Mouse (Mus musculus) frontal cortex, postnatal 10 days (tissue): ENCODE measurements around the gene Fam76a.
"Not testable (repeated sequence)": the region's sequence is repeated elsewhere in the genome, so short reads cannot be mapped to it uniquely, and the experiment has no call there.

Experiments
- DNase-seq, 2 experiments: peaks; one replicate each; pipeline ENCODE4 v3.0.0; 2022; ENCODE audit warnings: low spot score in 2 of 2, mixed read lengths in 1 of 2

The Fam76a gene

GRCm38 (mm10) chr4:132944776-132945175, 22.4 kb upstream of the Fam76a start:
- no peak for DNase-seq

DNA sequence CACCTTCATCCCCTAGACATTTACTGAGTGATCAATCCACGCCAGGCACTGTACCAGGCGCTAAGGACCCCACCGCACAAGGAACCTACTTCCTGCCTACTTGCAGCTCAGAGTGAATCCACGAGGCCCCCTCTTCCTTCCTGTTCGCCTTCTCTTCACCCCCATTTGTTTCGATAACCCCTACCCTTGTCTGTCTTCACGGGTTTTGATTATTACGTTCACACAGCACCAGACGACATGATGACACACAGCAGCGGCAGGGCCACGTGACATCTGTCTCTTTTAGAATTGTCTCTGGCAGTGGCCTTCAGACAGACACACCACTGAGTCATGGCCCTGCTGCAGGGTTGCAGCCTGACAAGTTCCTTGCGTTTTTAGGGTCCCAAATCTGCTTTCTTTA, 21.7 kb upstream of the Fam76a start:
- no peak for DNase-seq

DNA sequence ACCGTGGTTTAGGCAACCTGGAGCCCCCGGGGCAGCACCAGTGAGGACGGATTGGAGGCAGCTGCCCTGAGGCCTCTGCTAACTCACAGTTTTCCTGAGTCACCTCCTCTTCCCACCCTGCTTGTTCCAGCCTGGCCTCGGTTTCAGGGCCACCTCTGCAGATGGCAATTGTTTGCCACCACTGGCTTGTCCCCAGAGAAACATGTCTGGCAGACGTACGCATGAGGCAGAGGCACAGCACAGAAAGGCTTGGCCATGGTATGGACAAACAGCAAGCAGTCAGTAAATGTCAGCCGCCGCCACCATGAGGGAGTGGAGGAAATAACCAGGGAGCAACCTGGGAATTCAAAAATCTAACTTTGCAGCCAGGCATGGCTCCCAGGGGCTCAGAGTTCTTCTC, 20.7 kb upstream of the Fam76a start:
- no peak for DNase-seq

DNA sequence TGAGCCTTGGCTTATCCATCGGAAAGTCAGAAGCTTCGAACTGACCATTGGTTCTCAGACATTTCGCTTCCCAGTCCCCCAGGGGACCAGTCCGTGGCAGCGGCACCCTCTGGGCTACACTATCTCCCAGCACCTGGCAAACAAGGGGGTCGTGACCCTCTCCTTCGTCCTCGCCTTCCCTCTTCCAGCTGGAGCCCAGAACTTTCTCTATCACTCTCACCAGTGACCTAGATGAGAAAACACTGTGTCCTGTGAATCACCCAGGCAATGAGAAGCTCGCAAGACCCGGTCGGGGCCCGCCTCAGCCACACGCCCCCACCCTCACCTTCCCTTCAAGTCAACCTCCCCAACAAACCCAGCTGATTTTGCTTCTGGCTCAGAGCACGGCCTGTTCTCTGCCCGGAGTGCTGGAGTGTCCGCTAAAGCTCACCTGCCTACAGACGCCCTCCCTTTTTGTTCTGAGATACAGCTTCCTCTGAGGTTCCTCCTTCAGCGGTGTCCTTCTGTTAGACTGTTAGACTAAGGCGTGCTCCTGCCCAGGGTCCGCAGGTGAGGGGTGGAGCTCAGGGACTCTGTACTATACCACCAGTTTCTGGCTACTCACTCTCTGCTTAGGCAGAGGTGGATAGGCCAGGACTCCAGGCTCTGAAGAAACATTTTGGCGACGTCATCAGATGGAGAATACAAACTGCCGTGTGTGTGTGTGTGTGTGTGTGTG, 18.8 kb upstream of the Fam76a start:
- DNase-seq, result no peak

GRCm38 (mm10) chr4:132939421-132940127, 17.2 kb upstream of the Fam76a start:
- peak in 1 of 2 experiments; percentile 45 for DNase-seq

DNA sequence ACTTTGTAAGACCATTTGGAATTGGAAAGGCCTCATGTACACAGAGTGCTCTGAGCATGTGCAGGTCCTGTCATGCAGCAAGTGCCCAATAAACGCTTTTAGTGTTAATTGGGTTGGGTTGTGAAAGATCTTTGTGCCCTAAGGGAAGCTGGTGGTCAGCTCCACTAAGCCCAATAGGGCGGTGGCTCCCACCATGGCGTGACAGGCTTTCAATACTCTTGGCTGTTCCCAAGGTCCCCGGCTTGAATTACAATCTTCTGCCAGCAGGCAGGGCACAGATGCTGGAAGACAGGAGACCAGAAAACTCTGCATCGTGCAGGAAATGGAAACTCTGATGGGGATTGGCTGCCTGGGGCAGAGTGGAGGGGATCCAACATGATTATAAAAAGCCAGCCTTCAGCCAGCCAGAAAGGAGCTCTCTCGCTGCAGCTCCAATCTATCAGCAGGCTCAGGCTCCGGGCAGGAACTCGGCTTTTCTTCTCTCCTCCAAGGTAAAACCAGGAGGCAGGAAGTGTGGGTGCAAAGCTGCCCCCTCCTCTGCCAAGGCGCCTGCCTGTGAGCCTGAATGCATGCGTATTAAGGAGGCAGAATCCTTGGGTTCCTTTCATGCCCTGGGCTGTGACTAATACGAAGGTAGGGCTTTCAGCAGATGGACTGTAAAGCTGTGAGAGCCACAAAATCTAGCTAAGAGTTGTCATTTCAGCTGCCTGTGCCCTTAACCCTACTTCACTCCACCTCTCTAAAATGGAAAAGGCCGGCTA, 16.0 kb upstream of the Fam76a start:
- peak; percentile 66 to 70 for DNase-seq

DNA sequence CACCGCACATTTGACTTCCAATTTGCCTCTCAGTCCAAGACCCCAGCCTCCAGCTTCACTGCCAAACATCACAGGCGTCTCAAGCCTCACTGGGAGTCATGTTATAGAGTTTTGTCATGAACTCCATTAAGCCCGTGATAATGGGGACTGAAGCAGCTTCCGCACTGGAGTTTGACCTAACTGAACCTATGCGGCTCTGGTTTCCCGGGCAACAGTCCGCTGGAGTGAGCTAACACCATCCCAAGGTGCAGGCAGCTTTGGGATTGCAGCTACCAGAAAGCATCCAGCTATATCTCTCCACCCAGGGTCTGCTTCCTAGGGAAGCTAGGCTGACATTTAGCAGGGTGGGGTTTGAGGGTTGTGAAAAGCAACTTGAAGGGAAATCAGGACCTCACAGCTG, 12.3 kb upstream of the Fam76a start:
- DNase-seq, result no peak

- DNase-seq, result no peak
Measured at GRCm38 (mm10) chr4:132932752-132933404, 10.5 kb upstream of the Fam76a start.

- no peak for DNase-seq
Measured at GRCm38 (mm10) chr4:132930784-132931183, 8.4 kb upstream of the Fam76a start.

DNA sequence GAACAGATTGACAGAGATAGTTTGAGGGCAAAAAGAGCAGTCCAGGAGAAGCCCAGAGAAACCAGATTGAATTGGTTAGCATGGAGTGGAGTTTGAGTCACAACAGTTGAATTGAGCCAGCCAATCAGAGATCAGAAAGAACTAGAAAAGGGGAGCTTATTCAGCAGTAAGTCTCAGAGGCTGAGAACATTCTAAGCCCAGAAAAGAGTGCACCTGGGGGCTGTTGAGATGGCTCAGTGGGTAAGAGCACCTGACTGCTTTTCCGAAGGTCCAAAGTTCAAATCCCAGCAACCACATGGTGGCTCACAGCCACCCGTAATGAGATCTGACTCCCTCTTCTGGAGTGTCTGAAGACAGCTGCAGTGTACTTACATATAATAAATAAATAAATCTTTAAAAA, 4.2 kb upstream of the Fam76a start:
- not testable (repeated sequence) for DNase-seq

- DNase-seq, result no peak
Measured at GRCm38 (mm10) chr4:132922061-132922530, 262 bp downstream of the Fam76a start.

GRCm38 (mm10) chr4:132921488-132921887, 870 bp downstream of the Fam76a start:
- DNase-seq, result no peak

DNA sequence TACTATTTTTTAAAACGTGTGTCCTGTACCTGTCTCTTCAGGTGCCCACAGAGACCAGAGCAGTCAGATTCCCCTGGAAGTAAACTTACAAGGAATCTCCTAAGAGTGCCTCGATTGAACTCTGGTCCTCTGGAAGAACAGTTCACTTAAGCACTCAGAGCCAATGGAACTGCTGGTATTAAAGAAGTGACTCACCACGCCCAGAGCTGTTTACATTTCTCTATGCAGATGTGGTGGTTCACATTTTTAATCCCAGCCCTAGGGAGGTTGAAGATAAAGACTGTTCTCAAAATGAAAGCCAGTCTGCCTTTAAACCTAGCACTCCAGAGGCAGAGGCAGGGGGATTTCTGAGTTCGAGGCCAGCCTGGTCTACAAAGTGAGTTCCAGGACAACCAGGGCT, 2.2 kb downstream of the Fam76a start:
- no peak for DNase-seq

- not testable (repeated sequence) for DNase-seq
Measured at GRCm38 (mm10) chr4:132918493-132918892, 3.9 kb downstream of the Fam76a start.

DNA sequence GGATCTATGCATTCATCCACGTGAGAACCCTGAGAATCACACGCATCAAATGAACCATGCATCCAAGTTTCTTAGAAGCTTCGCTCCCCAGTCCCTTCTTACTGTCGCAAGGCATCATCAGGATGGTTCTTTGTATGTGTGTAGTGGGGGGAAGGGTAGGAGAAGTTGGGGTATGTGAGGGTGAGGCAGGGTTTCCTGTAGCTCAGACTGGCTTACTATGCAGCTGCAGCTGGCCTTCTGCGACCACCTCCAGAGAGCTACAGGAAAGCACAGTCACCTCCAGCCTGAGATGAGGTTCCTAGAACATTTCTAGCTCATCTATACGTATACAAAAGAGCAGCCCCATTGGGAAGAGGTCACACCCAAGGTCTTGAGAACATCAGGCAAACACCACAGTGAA, 10.2 kb downstream of the Fam76a start:
- DNase-seq, result no peak

GRCm38 (mm10) chr4:132905843-132906360, 16.5 kb downstream of the Fam76a start:
- no peak for DNase-seq

- DNase-seq, result no peak
Measured at GRCm38 (mm10) chr4:132904765-132905309, 17.5 kb downstream of the Fam76a start.

- DNase-seq, result no peak
Measured at GRCm38 (mm10) chr4:132904071-132904470, 18.3 kb downstream of the Fam76a start.

- no peak for DNase-seq
Measured at GRCm38 (mm10) chr4:132898197-132898596, 24.2 kb downstream of the Fam76a start.

GRCm38 (mm10) chr4:132894402-132894801, 28.0 kb downstream of the Fam76a start:
- DNase-seq, result no peak

DNA sequence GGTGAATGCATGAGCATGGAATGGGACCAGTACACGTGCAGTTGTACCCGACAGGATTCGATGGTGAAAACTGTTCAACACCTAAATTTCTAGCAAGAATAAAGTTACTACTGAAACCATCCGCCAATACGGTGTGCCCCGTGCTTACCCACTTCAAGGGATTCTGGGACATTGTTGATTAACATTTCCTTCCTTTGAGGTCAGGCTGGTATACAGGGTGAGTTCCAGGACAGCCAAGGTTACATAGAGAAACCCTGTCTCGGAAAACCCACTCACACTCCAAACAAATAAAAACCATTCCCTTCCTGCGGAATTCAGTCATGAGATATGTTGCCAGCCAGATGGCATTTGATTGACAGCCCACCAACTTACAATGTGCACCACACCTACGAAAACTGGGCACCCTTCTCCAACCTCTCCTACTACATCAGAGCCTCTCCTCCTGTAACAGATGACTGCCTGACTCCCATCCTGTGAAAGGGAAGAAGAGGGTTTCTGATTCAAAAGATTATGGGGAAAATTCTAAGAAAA, 37.4 kb downstream of the Fam76a start:
- no peak for DNase-seq
